18 mouse cellular contexts compared by ENCODE assay signal in genomic region chr2:152091342-152092056, GRCm38 (mm10). TPM values are rescaled to one million over a fixed set of nuclear protein-coding genes. Genes with fewer than 3 reads are reported as not detected.
DNase-seq lines count a peak whose midpoint lies in the region; ATAC-seq lines count a peak whose summit lies in the region.
"Had no signal": no experiment of that assay in that cellular context is flagged by ENCODE, and none has a peak within 500 bp of the region (broad histone marks: within the 10 kb centered on the region; RNA-seq: fewer than 3 reads in every experiment).

No protein-coding gene starts in this region.

- H3K4me3 ChIP-seq in embryonic facial prominence, embryonic 14.5 days (ENCODE audit: low read depth, low read length) = no peak overlapping the region
- H3K4me3 ChIP-seq in embryonic facial prominence, embryonic 10.5 days = no peak overlapping the region
- no peak overlapping the region for H3K4me3 ChIP-seq in midbrain, embryonic 11.5 days (ENCODE audit: low read depth, low read length)
- no peak overlapping the region for H3K4me3 ChIP-seq in midbrain, embryonic 15.5 days
- no peak overlapping the region for H3K4me3 ChIP-seq in hindbrain, embryonic 12.5 days
- H3K4me3 ChIP-seq: erythroblast, embryonic 14.5 days; heart, embryonic 12.5 days; megakaryocyte, embryonic 14.5 days had no signal

- no peak overlapping the region for H3K4me2 ChIP-seq in embryonic facial prominence, embryonic 14.5 days (ENCODE audit: low read depth, low read length)
- no peak overlapping the region for H3K4me2 ChIP-seq in midbrain, embryonic 11.5 days
- no peak overlapping the region for H3K4me2 ChIP-seq in midbrain, embryonic 15.5 days
- H3K4me2 ChIP-seq in hindbrain, embryonic 12.5 days (replicated peaks) = no peak overlapping the region
- H3K4me2 ChIP-seq: heart, embryonic 12.5 days had no signal

- H3K27ac ChIP-seq in embryonic facial prominence, embryonic 14.5 days (replicated peaks; ENCODE audit: low read depth, low read length) = no peak overlapping the region
- no peak overlapping the region for H3K27ac ChIP-seq in embryonic facial prominence, embryonic 10.5 days (replicated peaks)
- no peak overlapping the region for H3K27ac ChIP-seq in midbrain, embryonic 11.5 days (ENCODE audit: low read depth, low read length)
- H3K27ac ChIP-seq in midbrain, embryonic 15.5 days = no peak overlapping the region
- H3K27ac ChIP-seq in hindbrain, embryonic 12.5 days = peak overlapping the region; percentile 35
- H3K27ac ChIP-seq: liver, embryonic 14.5 days had no signal

- DNase-seq in embryonic facial prominence, embryonic 14.5 days (ENCODE audit: low spot score) = peak; percentile 40
- no peak for DNase-seq in embryonic facial prominence, embryonic 10.5 days (ENCODE audit: low spot score)
- DNase-seq in midbrain, embryonic 11.5 days (ENCODE audit: low spot score, missing footprints) = no peak
- peak; percentile 46 for DNase-seq in retina, embryonic 14.5 days (ENCODE audit: low spot score)
- no peak for DNase-seq in urinary bladder, postnatal 4 days (ENCODE audit: low spot score in 2 of 2)
- no peak for DNase-seq in cerebellum, postnatal 25 days
- DNase-seq: cerebellum, adult 11-12 months; heart, postnatal 4 days; kidney, adult 18-20 months; kidney, postnatal 36 days; thymus, adult 2 months had no signal

- H3K9me3 ChIP-seq in embryonic facial prominence, embryonic 14.5 days (ENCODE audit: control insufficient read depth, low read length) = no peaks in the 10 kb centered on the region
- no peaks in the 10 kb centered on the region for H3K9me3 ChIP-seq in embryonic facial prominence, embryonic 10.5 days
- no peaks in the 10 kb centered on the region for H3K9me3 ChIP-seq in midbrain, embryonic 11.5 days (ENCODE audit: control insufficient read depth, low read length)
- no peaks in the 10 kb centered on the region for H3K9me3 ChIP-seq in midbrain, embryonic 15.5 days
- no peaks in the 10 kb centered on the region for H3K9me3 ChIP-seq in hindbrain, embryonic 12.5 days (replicated peaks)
- H3K9me3 ChIP-seq: heart, embryonic 12.5 days had no signal

- 0 out of 2 replicates have a peak, but pooled peaks cover 5% of the 10 kb centered on the region for H3K4me1 ChIP-seq in embryonic facial prominence, embryonic 14.5 days (ENCODE audit: control insufficient read depth, insufficient read depth, low read length)
- H3K4me1 ChIP-seq in embryonic facial prominence, embryonic 10.5 days = peaks cover 36% of the 10 kb centered on the region
- H3K4me1 ChIP-seq in midbrain, embryonic 11.5 days (ENCODE audit: control insufficient read depth, insufficient read depth, low read length) = peaks cover 23% of the 10 kb centered on the region
- H3K4me1 ChIP-seq in midbrain, embryonic 15.5 days = peaks cover 57% of the 10 kb centered on the region
- peaks cover 78% of the 10 kb centered on the region for H3K4me1 ChIP-seq in hindbrain, embryonic 12.5 days

- WGBS in embryonic facial prominence, embryonic 14.5 days = 38% methylated on average over 12 of the region's 12 CpGs
- WGBS in embryonic facial prominence, embryonic 10.5 days = 33% methylated on average over 12 of the region's 12 CpGs
- 26% methylated on average over 12 of the region's 12 CpGs for WGBS in midbrain, embryonic 11.5 days
- WGBS in midbrain, embryonic 15.5 days = 26% methylated on average over 12 of the region's 12 CpGs
- 20% methylated on average over 12 of the region's 12 CpGs for WGBS in hindbrain, embryonic 12.5 days

- H3K36me3 ChIP-seq in embryonic facial prominence, embryonic 14.5 days (ENCODE audit: control insufficient read depth, insufficient read depth, low read length) = no peaks in the 10 kb centered on the region
- no peaks in the 10 kb centered on the region for H3K36me3 ChIP-seq in embryonic facial prominence, embryonic 10.5 days (replicated peaks)
- H3K36me3 ChIP-seq in midbrain, embryonic 11.5 days (ENCODE audit: control insufficient read depth, insufficient read depth, low read length) = no peaks in the 10 kb centered on the region
- H3K36me3 ChIP-seq in midbrain, embryonic 15.5 days (replicated peaks) = no peaks in the 10 kb centered on the region
- H3K36me3 ChIP-seq in hindbrain, embryonic 12.5 days = peaks cover 31% of the 10 kb centered on the region
- H3K36me3 ChIP-seq: heart, embryonic 12.5 days had no signal

- no peak overlapping the region for H3K9ac ChIP-seq in embryonic facial prominence, embryonic 14.5 days (ENCODE audit: low read depth, low read length)
- H3K9ac ChIP-seq in midbrain, embryonic 11.5 days (ENCODE audit: low read length) = no peak overlapping the region
- no peak overlapping the region for H3K9ac ChIP-seq in midbrain, embryonic 15.5 days
- H3K9ac ChIP-seq in hindbrain, embryonic 12.5 days = 0 out of 2 replicates have a peak overlapping the region, but pooled peaks have one; percentile 8
- H3K9ac ChIP-seq: heart, embryonic 12.5 days; liver, embryonic 14.5 days had no signal

- no peak for ATAC-seq in embryonic facial prominence, embryonic 14.5 days (ENCODE audit: low read depth)
- ATAC-seq in midbrain, embryonic 11.5 days (ENCODE audit: low FRiP score) = 0 out of 2 replicates have a peak, but pooled peaks have one; percentile 19
- ATAC-seq in midbrain, embryonic 15.5 days (replicated peaks) = no peak
- ATAC-seq in hindbrain, embryonic 12.5 days (ENCODE audit: low FRiP score) = no peak
- ATAC-seq: lung, postnatal 0 days had no signal

- peaks cover 56% of the 10 kb centered on the region for H3K27me3 ChIP-seq in embryonic facial prominence, embryonic 14.5 days (replicated peaks; ENCODE audit: control insufficient read depth, insufficient read depth, low read length)
- H3K27me3 ChIP-seq in embryonic facial prominence, embryonic 10.5 days (replicated peaks; ENCODE audit: low read depth, poor library complexity, severe bottlenecking) = peaks cover 93% of the 10 kb centered on the region
- H3K27me3 ChIP-seq in midbrain, embryonic 11.5 days (ENCODE audit: control insufficient read depth, insufficient read depth, low read length) = peaks cover 36% of the 10 kb centered on the region
- H3K27me3 ChIP-seq in midbrain, embryonic 15.5 days (replicated peaks) = peaks cover 7% of the 10 kb centered on the region; the same call in 1 of the 2 replicates
- peaks cover 45% of the 10 kb centered on the region for H3K27me3 ChIP-seq in hindbrain, embryonic 12.5 days

RNA-seq across cellular contexts. Expression of gene Scrt2, which starts 10.2 kb away (rescaled TPM):
- polyA plus RNA-seq in embryonic facial prominence, embryonic 14.5 days (2014; fragmentation: Nextera tagmentation; extraction: Ambion mirVana) = 0.29 TPM in 2 replicates
- 0.93 and 1.5 TPM in 2 replicates for polyA plus RNA-seq in embryonic facial prominence, embryonic 10.5 days (2016; fragmentation: Nextera tagmentation; extraction: Ambion mirVana)
- 10.0 and 11.0 TPM in 2 replicates for polyA plus RNA-seq in midbrain, embryonic 11.5 days (2014; fragmentation: Nextera tagmentation; extraction: Ambion mirVana)
- 10.7 and 10.9 TPM in 2 replicates for polyA plus RNA-seq in midbrain, embryonic 15.5 days (2015; fragmentation: Nextera tagmentation; extraction: Ambion mirVana)
- polyA plus RNA-seq in hindbrain, embryonic 12.5 days (2016; fragmentation: Nextera tagmentation; extraction: Ambion mirVana) = 26.8 and 28.3 TPM in 2 replicates
- polyA plus RNA-seq: erythroblast, embryonic 14.5 days; lung, postnatal 0 days had no signal

RNA-seq across cellular contexts. Expression of gene Srxn1, which starts 13.8 kb away (rescaled TPM):
- polyA plus RNA-seq in embryonic facial prominence, embryonic 14.5 days (2014; fragmentation: Nextera tagmentation; extraction: Ambion mirVana) = 12.0 and 13.6 TPM in 2 replicates
- 10.7 and 12.4 TPM in 2 replicates for polyA plus RNA-seq in embryonic facial prominence, embryonic 10.5 days (2016; fragmentation: Nextera tagmentation; extraction: Ambion mirVana)
- polyA plus RNA-seq in midbrain, embryonic 11.5 days (2014; fragmentation: Nextera tagmentation; extraction: Ambion mirVana) = 14.2 and 14.6 TPM in 2 replicates
- polyA plus RNA-seq in midbrain, embryonic 15.5 days (2015; fragmentation: Nextera tagmentation; extraction: Ambion mirVana) = 21.5 and 23.7 TPM in 2 replicates
- polyA plus RNA-seq in hindbrain, embryonic 12.5 days (2016; fragmentation: Nextera tagmentation; extraction: Ambion mirVana) = 13.8 and 15.3 TPM in 2 replicates

RNA-seq across cellular contexts. Expression of gene Tcf15, which starts 51.9 kb away (rescaled TPM):
- polyA plus RNA-seq in embryonic facial prominence, embryonic 14.5 days (2014; fragmentation: Nextera tagmentation; extraction: Ambion mirVana) = 10.6 TPM in 2 replicates
- polyA plus RNA-seq in embryonic facial prominence, embryonic 10.5 days (2016; fragmentation: Nextera tagmentation; extraction: Ambion mirVana) = 9.2 and 10.3 TPM in 2 replicates
- 2.8 and 3.2 TPM in 2 replicates for polyA plus RNA-seq in midbrain, embryonic 11.5 days (2014; fragmentation: Nextera tagmentation; extraction: Ambion mirVana)
- 1.1 TPM in 2 replicates for polyA plus RNA-seq in midbrain, embryonic 15.5 days (2015; fragmentation: Nextera tagmentation; extraction: Ambion mirVana)
- 8.8 and 9.9 TPM in 2 replicates for polyA plus RNA-seq in hindbrain, embryonic 12.5 days (2016; fragmentation: Nextera tagmentation; extraction: Ambion mirVana)

Comparison
In these comparisons a context has a peak if more than half of its experiments do, and no peak if none do; other contexts are left out.
1. DNase-seq: peak in embryonic facial prominence, embryonic 14.5 days (single experiment) and retina, embryonic 14.5 days (single experiment); none in embryonic facial prominence, embryonic 10.5 days (single experiment), midbrain, embryonic 11.5 days (single experiment), urinary bladder, postnatal 4 days (0 of 2) and cerebellum, postnatal 25 days (0 of 2).